Mouse (Mus musculus) 3T3-L1 (cell line): ENCODE measurements around the gene Clic1.
"Not testable (repeated sequence)": the region's sequence is repeated elsewhere in the genome, so short reads cannot be mapped to it uniquely, and the experiment has no call there.

Source experiments
- DNase-seq: peaks from one replicate; pipeline ENCODE4 v3.0.0-alpha.2; 2015; ENCODE audit warnings: low read depth, low spot score

Gene Clic1

GRCm38 (mm10) chr17:35021163-35021808 is 28.5 kb upstream of the Clic1 start:
- peak; percentile 92 for DNase-seq

GRCm38 (mm10) chr17:35021842-35022477 is 27.8 kb upstream of the Clic1 start:
- DNase-seq = no peak

GRCm38 (mm10) chr17:35022541-35023060 is 27.2 kb upstream of the Clic1 start:
- DNase-seq = no peak

- no peak for DNase-seq
Observed at GRCm38 (mm10) chr17:35023221-35023620, 26.5 kb upstream of the Clic1 start.

- no peak for DNase-seq
Observed at GRCm38 (mm10) chr17:35023756-35024155, 26.0 kb upstream of the Clic1 start.

GRCm38 (mm10) chr17:35024261-35024660 is 25.5 kb upstream of the Clic1 start:
- DNase-seq = no peak

- no peak for DNase-seq
Observed at GRCm38 (mm10) chr17:35024691-35025488, 24.9 kb upstream of the Clic1 start.

GRCm38 (mm10) chr17:35026206-35026605 is 23.6 kb upstream of the Clic1 start:
- DNase-seq = no peak

GRCm38 (mm10) chr17:35027277-35028068 is 22.3 kb upstream of the Clic1 start, which contains the start of gene Sapcd1:
Gene Sapcd1, minus strand, starts transcription at chr17:35028016.
- DNase-seq = no peak

- DNase-seq = no peak
Observed at GRCm38 (mm10) chr17:35028315-35028714, 21.5 kb upstream of the Clic1 start.

GRCm38 (mm10) chr17:35029691-35030532 is 19.9 kb upstream of the Clic1 start:
- no peak for DNase-seq

GRCm38 (mm10) chr17:35031272-35031671 is 18.5 kb upstream of the Clic1 start:
- DNase-seq = no peak

- DNase-seq = no peak
Observed at GRCm38 (mm10) chr17:35031880-35032279, 17.9 kb upstream of the Clic1 start.

- no peak for DNase-seq
Observed at GRCm38 (mm10) chr17:35032323-35032870, 17.4 kb upstream of the Clic1 start.

GRCm38 (mm10) chr17:35033703-35034102 is 16.1 kb upstream of the Clic1 start:
- not testable (repeated sequence) for DNase-seq

GRCm38 (mm10) chr17:35034896-35035295 is 14.9 kb upstream of the Clic1 start:
- DNase-seq = no peak

GRCm38 (mm10) chr17:35039121-35039873 is 10.5 kb upstream of the Clic1 start:
- peak; percentile 91 for DNase-seq

- peak; percentile 60 for DNase-seq
Observed at GRCm38 (mm10) chr17:35043794-35044193, 6.0 kb upstream of the Clic1 start.
